Mouse (Mus musculus) thymus, adult 2 months (tissue): ENCODE results near the gene Negr1. TPM values are rescaled to one million over a fixed set of nuclear protein-coding genes. Genes with fewer than 3 reads are reported as not detected.

Experiments used
- DNase-seq: peaks from one replicate; pipeline ENCODE4 v3.0.0; 2021
- H3K27ac ChIP-seq: fragments of 200-500 bp; 2 replicates; pipeline ENCODE4 v1.5.1; 2012; ENCODE audit warnings: low read length, control low read depth; ENCODE audit not compliant: control insufficient read depth, insufficient read depth
- H3K27me3 ChIP-seq: fragments of 200-500 bp; 2 replicates; pipeline ENCODE4 v1.6.1; 2012; ENCODE audit warnings: mild to moderate bottlenecking, low read length, moderate library complexity, mixed read lengths; ENCODE audit not compliant: control insufficient read depth, insufficient read depth
- H3K36me3 ChIP-seq: fragments of 200-500 bp; 2 replicates; pipeline ENCODE4 v1.6.1; 2012; ENCODE audit warnings: mild to moderate bottlenecking, low read length, moderate library complexity; ENCODE audit not compliant: control insufficient read depth, insufficient read depth
- H3K4me1 ChIP-seq: fragments of 200-500 bp; replicated peaks from 2 replicates; pipeline ENCODE4 v1.6.1; 2012; ENCODE audit warnings: low read length; ENCODE audit not compliant: control insufficient read depth, insufficient read depth
- H3K4me3 ChIP-seq: fragments of 200-500 bp; 2 replicates; pipeline ENCODE4 v1.5.1; 2012; ENCODE audit warnings: mild to moderate bottlenecking, low read length, control low read depth, moderate library complexity; ENCODE audit not compliant: control insufficient read depth, insufficient read depth
- CTCF ChIP-seq: fragments of 200-500 bp; IDR thresholded peaks from 2 replicates; pipeline ENCODE4 v1.5.1; 2012; ENCODE audit warnings: mild to moderate bottlenecking, control low read depth, low read length, moderate library complexity, borderline replicate concordance; ENCODE audit not compliant: control insufficient read depth, poor library complexity, insufficient read depth; ENCODE audit errors: extremely low read depth
- POLR2A ChIP-seq: fragments of 200-500 bp; IDR thresholded peaks from 2 replicates; pipeline ENCODE4 v1.6.1; 2012; ENCODE audit warnings: mild to moderate bottlenecking, low read length, control low read depth, moderate library complexity; ENCODE audit not compliant: control insufficient read depth, poor library complexity, insufficient read depth; ENCODE audit errors: extremely low read depth
- WGBS: fragments of 180-500 bp; shearing (Covaris S2); methylation state at CpG from one replicate; pipeline ENCODE4 v1.1.7; 2018; 5-methylcytosine and 5-hydroxymethylcytosine counted together
- polyA plus RNA-seq: library from polyadenylated mRNA; depleted of rRNA; stranded (reverse); fragments of >200 nt; gene quantifications from 2 replicates; pipeline ENCODE4 v1.2.3, GENCODE M21; 2012; rRNA removed

The Negr1 gene
- 0.24 and 0.67 TPM in 2 replicates for polyA plus RNA-seq

DNA sequence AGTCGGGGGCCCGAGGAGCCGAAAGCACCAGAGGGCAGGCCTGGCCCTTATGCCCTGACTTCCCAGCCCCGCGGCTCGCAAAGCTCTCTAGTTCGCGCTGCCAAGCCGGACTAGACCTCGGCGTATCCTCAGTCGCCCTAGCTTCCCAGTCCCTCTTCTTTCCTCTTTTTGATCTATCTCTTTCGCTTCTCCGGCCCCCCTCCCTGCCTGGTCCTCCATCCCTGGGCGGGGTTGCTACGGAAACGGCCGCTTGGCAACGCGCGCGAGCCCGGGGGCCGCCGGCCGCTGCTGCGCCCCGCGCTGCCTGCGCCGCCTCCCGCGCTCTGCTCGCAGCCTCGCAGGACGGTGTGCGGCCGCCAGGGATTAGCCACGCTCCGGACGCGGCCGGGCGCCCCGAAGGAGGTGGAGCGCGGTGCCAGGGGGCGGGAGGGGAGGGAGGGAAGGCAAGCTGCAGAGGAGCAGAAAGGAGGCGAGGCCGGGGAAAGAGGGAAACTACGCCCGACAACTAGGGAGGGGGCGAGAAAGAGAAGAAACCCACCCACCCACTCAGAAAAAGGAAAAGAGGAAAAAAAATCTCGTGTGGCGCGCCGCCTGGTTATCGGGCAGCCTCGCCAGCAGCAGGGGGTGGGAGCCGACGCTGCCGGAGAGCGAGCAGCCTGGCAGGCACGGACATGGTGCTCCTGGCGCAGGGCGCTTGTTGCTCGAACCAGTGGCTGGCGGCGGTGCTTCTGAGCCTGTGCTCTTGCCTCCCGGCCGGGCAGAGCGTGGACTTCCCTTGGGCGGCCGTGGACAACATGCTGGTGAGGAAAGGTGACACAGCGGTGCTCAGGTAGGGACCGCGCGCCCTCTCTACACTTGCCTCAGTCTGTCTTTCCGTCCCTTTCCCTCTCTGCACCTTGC, at the start of gene Negr1:
Negr1 (plus strand) TSS at position 271 of the 900 bp plus-strand sequence.
- H3K4me1 ChIP-seq = peaks cover 3% of the 10 kb centered on the region
- H3K4me3 ChIP-seq = peak within 1 kb of the TSS; percentile 5; the same call in 1 of the 2 replicates
- no peak for DNase-seq
- no peak within 1 kb of the TSS for H3K27ac ChIP-seq
- TF ChIP-seq POLR2A (no peak), CTCF (no peak)
- H3K36me3 ChIP-seq = no peaks in the 10 kb centered on the region
- 1% methylated on average over 79 of the region's 79 CpGs for WGBS
- H3K27me3 ChIP-seq = peaks cover 4% of the 10 kb centered on the region; the same call in 1 of the 2 replicates

DNA sequence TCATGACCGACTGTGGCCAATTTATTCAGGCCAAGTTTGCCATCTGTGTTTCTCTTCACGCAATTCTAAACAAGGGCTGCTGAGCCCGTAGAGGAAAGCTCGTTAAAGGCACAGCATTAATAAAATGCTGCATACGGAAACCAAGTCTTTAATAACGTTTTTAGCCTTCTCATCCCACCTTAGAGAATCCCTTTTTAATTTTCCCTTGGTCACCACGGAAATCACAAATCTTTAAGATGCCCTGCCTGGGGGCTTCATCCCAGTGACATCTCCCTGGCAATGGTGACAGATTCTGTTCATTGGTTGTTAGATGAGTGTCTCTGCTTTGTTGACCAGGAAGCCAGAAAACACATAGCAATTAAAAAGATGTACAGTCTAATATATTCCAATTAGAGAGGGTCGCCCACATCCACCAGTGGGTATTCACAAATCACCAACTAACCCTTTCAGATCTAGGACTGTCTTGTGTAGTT, 35.1 kb upstream of the Negr1 start:
- no peak for DNase-seq
- Histone ChIP-seq H3K36me3 (no peaks in the 10 kb centered on the region), H3K27me3 (no peaks in the 10 kb centered on the region), H3K4me1 (no peaks in the 10 kb centered on the region), H3K27ac (no peak overlapping the region), H3K4me3 (no peak overlapping the region)
- WGBS = 91% methylated on average over 8 of the region's 8 CpGs
- TF ChIP-seq POLR2A = no peak
- TF ChIP-seq CTCF = no peak

DNA sequence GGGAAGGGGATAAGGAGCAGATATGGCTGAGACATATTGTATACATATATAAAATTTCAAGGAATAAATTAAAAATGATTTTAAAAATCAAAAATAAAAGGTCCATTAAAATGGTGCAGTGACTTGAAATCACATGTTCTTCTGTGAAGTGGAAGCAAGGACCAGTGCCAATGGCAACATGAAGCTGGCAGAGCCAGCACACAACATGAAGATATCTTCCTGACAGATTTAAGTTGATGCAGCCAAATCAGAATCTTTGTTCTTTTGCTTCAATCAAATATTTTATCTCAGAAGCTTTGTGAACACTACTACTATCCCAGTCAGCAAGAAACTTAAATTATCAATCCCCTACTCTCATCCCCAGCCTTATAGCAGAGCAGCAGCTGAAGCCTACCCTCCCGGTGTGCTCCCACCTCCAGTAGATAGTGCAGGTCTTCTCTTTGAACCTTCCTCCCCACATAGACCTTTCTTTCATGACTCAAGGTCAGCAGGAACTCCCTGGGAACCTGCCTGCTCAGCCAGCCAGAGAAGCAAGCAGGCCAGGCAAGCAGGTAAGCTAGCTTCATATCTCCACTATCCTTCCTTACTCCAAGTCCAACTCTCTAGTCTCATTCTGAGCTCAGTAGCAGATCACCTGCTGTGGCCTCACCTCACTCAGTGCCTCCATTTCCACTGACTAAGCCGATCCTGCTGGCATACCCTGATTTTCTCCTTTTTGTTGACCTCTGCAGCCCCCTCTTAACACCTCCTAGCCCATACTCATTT, 34.2 kb upstream of the Negr1 start:
- no peak for TF ChIP-seq CTCF
- 84% methylated on average over 2 of the region's 2 CpGs for WGBS
- H3K4me1 ChIP-seq = no peaks in the 10 kb centered on the region
- no peaks in the 10 kb centered on the region for H3K36me3 ChIP-seq
- H3K27me3 ChIP-seq = no peaks in the 10 kb centered on the region
- H3K4me3 ChIP-seq = no peak overlapping the region
- DNase-seq = no peak
- no peak overlapping the region for H3K27ac ChIP-seq

DNA sequence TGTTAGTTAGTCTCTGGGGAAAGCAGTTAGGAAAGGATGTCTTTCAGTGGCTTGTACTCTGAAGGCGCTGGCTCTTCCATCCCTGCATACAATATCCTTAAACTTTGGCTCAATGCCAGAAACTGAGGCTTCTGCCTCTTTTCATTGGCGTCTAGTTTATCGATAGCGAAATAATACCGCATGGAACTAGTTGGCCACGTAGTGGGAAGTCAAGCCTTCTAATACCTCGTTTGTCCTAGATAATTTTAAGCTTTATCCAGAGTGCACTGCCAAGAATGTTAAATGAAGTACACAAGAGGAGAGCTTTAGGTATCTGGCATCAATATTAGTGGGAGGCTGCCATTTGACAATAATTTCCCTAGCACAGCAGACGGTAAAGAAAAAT, 2.2 kb upstream of the Negr1 start:
- TF ChIP-seq POLR2A (no peak), CTCF (no peak)
- peaks cover 4% of the 10 kb centered on the region; the same call in 1 of the 2 replicates for H3K27me3 ChIP-seq
- peaks cover 3% of the 10 kb centered on the region for H3K4me1 ChIP-seq
- 44% methylated on average over 8 of the region's 8 CpGs for WGBS
- no peak for DNase-seq
- H3K36me3 ChIP-seq = no peaks in the 10 kb centered on the region
- H3K4me3 ChIP-seq = no peak overlapping the region
- no peak overlapping the region for H3K27ac ChIP-seq

DNA sequence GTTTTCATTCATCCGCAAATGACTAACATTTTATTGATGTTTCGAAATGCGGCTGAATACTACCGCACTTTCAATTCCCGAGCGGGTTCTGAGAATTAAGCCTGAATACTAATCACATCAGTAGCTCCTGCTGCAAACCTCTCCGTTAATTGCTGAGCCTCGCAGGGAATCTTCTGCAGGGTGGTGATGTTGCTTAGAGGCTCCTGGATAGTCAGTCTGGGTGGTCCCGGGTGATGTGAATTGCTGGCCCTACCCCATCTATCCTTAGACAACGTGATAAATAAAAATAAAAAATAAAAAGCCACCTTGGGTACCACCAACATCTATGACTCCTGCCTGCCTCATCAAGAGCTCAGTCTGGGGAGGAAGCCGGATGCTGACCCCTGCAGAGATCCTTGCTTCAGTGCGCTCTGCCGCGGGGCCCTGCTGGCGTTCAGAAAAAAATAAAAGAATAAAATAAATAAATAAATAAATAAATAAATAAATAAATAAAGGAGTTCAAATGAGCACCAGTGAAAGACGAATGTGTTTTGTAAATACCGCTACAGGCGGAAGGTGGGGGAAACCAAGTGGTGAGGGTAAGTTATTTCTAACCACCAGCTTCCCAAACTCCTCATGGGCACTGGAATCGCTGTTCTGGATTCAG, 1.6 kb upstream of the Negr1 start:
- H3K4me1 ChIP-seq = peaks cover 3% of the 10 kb centered on the region
- 16% methylated on average over 19 of the region's 19 CpGs for WGBS
- H3K27me3 ChIP-seq = peaks cover 4% of the 10 kb centered on the region; the same call in 1 of the 2 replicates
- no peak overlapping the region for H3K4me3 ChIP-seq
- no peak for TF ChIP-seq POLR2A
- TF ChIP-seq CTCF = no peak
- no peak for DNase-seq
- no peaks in the 10 kb centered on the region for H3K36me3 ChIP-seq
- H3K27ac ChIP-seq = no peak overlapping the region

DNA sequence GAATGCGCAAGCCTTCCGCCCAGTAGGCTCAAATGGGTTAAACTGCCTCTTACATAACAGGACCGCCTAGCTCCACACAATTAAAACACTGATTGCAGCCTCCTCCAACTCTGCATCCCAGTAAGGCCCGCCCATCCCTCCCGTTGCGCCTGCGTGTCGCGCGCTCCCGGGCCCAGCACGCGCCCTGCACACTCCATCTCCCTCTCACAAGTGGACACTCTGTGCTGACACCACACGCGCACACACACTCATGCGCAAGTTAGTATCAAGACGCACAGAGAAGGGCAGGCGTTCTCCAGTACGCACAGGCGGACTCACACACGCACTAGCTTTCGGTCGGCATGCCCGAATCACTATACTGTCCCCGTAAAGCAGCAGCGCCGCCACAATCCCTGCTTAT, 828 bp upstream of the Negr1 start:
- H3K4me1 ChIP-seq = peaks cover 3% of the 10 kb centered on the region
- DNase-seq = no peak
- 3% methylated on average over 27 of the region's 27 CpGs for WGBS
- TF ChIP-seq POLR2A (no peak), CTCF (no peak)
- H3K27me3 ChIP-seq = peaks cover 4% of the 10 kb centered on the region; the same call in 1 of the 2 replicates
- no peaks in the 10 kb centered on the region for H3K36me3 ChIP-seq
- H3K4me3 ChIP-seq = no peak overlapping the region
- H3K27ac ChIP-seq = no peak overlapping the region
